Mouse (Mus musculus) frontal cortex, postnatal 10 days (tissue): ENCODE results near the gene Eea1.
"Not testable (repeated sequence)": the region's sequence is repeated elsewhere in the genome, so short reads cannot be mapped to it uniquely, and the experiment has no call there.

Experiments used
- DNase-seq, 2 experiments: peaks; one replicate each; pipeline ENCODE4 v3.0.0; 2022; ENCODE audit warnings: low spot score in 2 of 2, mixed read lengths in 1 of 2

Gene Eea1

DNA sequence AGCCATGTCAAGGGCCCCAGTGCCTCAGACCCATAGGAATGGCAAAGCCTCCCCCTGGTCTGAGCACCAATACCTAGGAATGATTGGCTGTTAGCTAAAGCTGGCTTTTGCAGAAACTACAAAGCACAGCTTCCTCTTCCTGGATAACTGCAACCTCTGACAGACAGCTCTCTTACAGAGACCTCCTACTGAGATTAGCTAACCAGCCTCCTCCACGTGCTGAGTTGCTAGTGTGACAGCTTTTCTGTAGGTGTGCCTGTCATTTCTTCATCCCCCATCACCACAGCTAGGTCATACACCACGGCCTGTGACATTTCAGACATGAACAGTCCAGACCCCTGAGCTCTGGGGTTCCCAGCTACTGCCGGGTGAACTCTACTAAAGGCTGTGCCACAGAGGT is 126.9 kb downstream of the Eea1 start:
- no peak for DNase-seq

GRCm38 (mm10) chr10:96074386-96074785 is 133.9 kb downstream of the Eea1 start:
- no peak for DNase-seq

GRCm38 (mm10) chr10:96075403-96075802 is 135.0 kb downstream of the Eea1 start:
- DNase-seq: no peak

DNA sequence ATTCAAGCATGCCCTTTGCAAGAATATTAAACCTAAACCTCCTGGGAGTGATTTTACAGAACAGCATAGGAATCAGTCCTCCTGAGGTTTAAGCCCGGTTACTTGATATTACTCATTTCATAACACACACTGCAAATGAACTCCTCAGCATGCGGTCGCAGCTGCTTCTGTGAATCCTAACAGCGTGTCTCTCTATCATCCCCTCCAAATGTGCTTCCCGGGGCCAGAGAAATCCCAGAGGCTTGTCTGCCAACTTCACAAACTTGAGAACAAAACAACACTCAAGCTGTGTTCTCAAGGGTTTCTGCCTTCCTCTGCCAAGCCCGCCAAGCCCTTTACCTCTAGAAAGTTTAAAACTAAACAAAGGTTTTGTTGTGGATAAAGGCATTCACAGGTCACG is 135.4 kb downstream of the Eea1 start:
- DNase-seq: peak in 1 of 2 experiments; percentile 18

DNA sequence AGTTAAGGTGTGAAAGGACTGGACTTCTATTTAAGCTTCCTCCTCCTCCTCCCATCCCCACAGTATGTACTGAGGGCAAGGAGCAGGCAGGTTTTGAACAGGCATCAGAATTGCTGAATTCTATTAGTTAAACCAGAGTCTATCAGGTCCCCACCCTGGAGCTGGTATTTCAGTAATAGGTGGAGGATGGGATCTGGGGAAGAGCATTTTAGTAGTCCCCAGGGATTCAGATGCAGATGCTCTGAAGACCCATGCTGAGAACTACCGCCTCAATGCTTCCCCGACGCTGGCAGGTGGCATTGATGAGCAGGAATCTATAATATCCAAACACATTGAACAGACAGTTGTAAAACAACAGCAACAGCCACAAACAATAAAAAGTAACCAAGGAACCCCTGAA is 136.0 kb downstream of the Eea1 start:
- no peak for DNase-seq

DNA sequence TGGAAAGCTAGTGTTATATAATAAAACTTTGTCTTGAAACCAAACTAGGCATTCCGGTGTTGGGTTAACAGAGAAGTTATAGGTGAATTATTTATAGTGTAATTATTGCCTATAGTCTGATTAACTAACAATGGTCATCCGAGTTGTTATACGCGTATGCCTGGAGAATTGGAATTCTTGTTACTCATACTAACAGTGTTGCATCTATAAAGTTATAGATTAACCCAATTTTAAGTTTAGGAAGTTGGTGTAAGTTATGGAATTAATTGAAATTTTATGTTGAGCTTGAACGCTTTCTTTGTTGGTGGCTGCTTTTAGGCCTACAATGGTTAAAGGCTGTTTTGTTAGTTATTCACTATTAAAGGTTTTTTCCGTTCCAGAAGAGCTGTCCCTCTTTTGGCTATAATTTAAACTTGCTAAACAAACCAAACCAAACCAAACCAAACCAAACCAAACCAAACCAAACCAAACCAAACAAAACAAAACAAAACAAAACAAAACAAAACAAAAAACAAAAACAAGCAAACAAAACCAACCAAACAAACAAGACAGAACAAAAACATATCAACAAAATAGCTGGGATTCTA is 137.1 kb downstream of the Eea1 start:
- DNase-seq: not testable (repeated sequence)

GRCm38 (mm10) chr10:96079823-96080222 is 139.4 kb downstream of the Eea1 start:
- no peak for DNase-seq

DNA sequence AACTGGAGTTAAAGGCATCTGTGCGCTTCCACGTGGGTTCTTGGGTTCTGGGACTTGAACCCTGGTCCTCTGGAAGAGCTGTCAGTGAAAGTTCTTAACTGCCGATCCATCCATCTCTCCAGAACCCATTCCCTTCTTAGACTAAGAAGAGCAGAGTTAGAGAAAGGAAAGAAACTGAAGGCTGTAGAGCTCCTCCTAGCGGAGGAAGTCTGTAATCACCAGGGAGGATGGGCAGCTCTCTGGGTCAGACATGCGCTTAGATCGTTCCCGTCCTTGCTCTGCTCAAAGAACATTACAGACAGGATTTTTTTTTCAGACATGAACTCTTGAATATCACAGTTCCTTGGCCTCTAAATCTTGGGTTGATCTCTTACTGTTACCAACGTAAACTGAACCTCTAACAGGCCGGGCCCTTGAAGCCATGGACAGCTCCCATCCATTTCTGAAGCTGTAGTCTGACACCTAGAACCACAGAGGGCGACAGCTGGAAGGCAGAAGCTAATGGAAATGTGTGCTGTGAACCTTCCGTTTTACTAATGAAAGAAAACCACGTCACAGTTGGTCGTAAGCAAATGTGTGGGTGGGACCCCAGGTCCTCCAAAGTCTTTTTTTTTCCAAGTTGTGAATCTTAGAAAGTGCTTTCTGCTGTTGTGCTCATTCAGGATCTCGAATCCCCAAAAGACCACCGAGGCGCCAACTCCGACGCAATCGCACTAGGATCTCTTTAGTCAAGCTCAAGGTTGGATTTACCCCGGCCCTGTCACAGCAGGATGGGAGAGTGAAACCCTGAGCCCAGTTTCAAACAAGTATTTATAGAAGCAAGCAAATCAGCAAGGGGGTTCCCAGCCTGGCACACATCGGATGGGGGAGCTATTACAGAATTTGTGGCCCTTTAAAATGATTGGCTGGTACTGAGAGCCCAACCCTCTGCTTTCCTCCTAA is 140.3 kb downstream of the Eea1 start:
- no peak for DNase-seq

DNA sequence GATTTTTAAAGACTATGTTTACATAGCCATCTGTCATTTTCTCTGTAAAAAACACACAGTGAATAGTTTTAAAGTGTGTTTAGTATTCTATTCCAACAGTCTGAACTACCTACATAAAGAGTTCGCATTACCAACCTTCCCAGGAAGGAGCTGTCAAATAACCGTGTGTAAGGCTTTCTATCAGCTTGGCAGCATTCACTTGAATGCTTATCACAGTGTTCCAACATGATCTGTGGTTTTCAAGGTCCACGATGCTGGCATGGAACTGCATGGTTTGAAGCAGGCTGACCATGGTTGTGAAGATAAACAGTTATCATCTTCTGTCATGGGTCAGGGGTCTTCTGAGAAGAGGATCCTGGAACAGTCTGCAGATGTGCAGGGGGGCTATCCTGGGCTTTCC is 141.8 kb downstream of the Eea1 start:
- no peak for DNase-seq

- DNase-seq: no peak
These were observed 149.3 kb downstream of the Eea1 start for GRCm38 (mm10) chr10:96089744-96090143.

GRCm38 (mm10) chr10:96090388-96090787 is 149.9 kb downstream of the Eea1 start:
- DNase-seq: no peak

GRCm38 (mm10) chr10:96093890-96094531 is 153.6 kb downstream of the Eea1 start:
- no peak for DNase-seq

GRCm38 (mm10) chr10:96094559-96094958 is 154.1 kb downstream of the Eea1 start:
- DNase-seq: no peak
